Mouse (Mus musculus): ENCODE results near the gene Il1rl2.

The Il1rl2 gene

DNA sequence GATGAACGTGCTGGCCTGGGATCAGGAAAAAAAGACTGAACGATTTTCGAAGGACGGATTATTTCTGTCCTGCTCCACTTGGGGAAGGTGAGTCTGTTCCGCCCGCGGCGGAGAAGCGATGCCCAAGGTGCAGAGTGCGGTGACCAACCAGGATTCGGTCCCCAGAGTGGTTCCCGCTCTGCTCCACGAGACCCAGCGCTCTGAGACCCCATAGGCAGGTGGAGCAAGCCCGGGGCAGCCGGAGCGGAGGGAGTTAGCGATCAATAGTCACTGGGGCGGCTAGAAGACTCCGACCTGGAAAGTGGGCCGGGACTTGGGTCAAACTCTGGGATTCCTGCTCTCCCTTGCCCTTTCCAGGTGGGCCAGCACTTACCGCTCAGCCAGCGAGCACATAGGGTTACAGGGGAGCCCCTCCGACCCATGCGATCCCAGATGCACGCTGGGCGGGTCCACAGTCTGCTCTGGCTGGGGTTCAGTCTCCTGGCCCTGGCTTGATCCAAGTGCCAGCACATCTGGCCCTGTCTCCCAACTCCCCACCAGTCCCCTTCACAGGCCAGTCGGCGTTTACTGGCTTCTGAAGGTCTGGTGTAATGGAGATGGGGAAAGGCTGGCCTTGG lies 1.4 kb downstream of the Il1rl2 start:
- no peak for DNase-seq

DNA sequence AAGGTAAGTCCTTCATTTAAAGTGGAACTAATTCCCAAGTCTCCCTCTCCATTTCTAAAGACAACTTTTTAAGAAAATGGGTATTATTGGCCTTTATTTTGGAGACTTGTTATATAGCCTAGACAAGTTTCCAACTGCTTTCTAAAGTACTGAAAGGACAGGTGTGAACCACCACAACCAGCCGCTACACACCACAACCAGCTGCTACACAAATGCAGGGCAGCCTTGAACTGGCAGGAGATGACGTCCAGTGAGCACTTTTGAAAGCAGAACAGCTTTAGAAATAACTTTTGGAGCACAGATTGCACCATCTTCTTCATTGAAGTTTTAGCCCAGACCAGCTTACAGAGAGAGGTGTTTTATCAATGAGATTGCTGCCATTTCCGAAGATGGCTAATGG lies 3.2 kb downstream of the Il1rl2 start:
- no peak for DNase-seq

DNA sequence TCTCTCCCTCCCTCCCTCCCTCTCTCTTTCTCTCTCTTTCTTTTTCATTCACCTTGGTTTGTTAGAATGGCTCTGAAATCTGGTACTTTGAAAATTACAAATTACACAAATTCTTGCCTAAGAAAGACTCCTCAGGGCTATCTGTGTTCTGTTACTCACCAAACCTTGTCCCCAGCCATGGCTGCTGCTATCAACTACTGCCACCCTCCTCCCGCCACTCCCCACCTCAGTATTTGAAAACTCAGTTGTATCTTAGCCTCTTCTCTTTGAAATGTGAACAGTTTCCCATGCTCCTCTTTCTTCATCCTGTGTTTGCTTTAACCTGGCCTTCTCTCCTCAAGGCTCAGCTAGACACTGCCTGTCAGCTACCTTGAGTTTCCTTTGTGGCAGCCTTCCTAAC lies 5.1 kb downstream of the Il1rl2 start:
- no peak for DNase-seq

DNA sequence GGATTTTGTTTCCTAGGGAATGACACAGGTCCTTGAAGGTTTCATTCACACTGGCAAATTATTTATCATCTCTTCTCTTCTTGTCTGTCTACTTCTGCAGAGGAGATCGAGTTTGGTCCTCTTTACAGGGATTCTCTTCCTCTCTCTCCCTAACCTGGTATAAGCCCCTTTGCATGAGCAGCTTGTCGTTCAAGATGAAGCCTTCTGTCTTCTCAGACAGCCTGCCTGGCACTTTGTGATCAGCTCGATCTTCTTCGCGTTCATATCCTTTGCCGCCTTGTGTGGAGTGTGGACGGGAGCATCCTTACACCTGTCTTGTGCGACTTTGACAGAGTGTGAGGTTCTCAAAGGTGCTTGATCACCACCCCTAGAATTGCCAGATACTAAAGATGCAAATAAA lies 5.8 kb downstream of the Il1rl2 start:
- DNase-seq: no peak

DNA sequence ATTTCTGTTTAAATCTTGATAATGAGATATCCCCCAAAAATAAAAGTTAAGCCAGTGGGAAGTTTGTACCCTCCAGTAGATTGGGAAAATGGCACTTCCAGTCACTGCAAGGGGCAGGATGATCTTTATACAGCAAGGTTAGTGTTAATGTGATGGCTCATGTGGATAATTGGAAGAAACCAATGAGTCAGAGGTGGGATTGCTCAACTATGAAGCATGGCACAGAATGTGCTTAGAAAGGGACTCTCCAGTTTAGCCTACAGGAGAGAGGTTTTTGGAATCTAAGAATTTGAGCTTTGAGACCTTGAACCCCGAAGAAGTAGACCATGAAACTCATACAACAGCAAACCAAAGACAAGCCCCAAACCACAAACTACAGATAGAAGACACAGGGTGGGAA lies 14.9 kb downstream of the Il1rl2 start:
- no peak for DNase-seq

DNA sequence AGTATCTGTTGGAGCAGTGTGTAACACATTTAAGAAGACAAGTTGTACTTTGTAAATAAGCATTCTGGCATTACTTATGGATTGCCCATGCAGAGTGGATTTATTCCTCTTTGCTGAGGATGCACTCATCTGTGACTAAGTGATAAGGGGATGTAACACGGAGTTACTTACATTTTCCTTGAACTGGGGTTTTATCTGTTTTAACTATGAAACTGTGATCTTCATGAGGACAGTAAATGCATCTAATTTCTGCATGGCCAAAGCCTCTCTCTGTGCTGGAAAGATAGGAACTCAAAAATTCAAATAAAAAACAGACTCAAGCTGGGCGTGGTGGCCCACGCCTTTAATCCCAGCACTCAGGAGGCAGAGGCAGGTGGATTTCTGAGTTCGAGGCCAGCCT lies 15.7 kb downstream of the Il1rl2 start:
- DNase-seq: no peak

DNA sequence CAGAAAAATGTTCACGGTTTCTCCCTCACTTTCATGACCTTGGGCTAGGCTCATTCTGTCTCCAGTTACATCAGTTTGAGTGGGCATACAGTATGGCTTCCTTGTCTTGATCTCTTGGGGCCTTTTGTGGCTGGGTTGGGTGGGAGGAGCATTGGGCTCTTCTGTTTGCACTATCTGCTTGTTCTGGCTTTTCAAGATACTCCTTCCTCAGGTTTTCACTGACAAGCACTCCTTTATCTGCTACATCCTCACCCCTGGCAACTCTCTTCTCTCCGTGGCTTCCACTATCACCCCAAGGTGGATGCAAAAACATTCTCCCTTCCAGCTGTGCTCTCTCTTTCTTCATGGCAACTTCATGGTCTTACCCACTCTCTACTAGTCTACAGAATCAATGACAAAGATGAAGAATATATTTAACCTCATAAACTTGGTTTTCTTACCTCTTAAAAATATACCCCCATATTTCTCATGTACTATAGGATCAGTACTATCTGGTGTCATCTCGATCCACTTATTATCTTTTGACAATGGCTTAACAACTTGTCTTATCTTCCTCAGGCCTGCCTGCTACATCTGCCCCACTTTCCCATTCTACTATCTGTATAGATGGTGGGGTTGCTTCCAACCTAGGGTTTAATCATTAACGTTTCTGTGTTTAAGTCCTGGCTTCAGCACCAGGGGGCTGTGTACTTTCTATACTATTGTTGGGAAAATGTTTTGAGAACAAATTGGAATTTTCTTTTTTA lies 27.9 kb downstream of the Il1rl2 start:
- no peak for DNase-seq

DNA sequence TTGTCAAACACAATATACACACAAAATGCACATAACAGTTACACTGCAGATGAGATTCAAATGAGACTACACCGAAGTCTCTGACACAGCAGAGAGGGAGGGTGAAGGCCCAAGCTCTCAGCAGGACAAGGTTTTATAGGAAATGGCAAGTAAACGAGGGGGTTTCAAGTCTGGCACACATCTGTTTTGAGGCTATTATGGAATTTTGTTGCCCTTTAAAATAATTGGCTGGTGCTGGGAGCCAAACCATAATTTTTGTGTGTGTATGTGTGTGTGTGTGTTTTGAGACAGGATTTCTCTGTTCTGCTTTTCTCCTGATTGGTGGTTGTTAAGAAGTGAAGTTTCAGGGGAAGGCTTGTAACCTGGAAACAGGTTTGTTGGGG lies 28.5 kb downstream of the Il1rl2 start:
- no peak for DNase-seq

DNA sequence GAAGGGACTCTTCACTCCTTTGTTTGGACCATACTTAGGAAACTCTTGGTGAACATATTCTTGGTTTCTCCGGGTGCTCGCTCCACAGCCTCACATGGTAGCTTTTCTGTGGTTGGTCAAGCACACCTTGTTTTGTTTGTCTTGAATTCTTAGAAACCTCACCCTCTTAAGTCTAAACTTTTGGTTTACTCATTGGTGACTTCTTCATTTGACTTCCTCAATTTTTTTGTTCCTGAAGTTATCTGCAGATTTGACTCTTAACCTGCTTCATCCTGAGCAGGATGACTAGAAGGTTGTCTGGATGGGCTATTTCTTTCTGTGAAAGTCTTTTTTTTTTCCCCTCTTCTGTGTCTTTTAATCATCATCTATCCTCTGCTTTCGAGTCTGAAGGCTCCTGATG lies 30.3 kb downstream of the Il1rl2 start:
- no peak for DNase-seq

DNA sequence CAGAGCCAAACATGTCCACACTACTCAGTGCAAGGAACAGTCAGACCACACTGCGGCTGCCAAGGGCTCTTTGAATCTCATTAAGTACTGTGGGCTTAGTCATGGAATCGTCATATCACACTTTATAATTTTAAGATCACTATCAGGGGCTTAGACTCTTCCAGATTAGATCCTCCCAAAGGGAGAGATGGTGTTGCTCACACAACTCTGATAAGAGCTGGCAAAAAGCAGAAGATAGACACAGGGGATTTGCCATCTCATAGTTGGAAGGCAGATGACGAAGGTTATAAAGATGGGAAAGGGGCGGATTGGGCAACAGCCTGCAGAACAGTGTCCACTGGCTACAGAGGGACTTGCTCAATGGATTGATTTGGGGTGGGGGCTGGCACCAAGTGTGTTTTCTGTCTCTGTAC lies 31.0 kb downstream of the Il1rl2 start:
- DNase-seq: peak; percentile 20

DNA sequence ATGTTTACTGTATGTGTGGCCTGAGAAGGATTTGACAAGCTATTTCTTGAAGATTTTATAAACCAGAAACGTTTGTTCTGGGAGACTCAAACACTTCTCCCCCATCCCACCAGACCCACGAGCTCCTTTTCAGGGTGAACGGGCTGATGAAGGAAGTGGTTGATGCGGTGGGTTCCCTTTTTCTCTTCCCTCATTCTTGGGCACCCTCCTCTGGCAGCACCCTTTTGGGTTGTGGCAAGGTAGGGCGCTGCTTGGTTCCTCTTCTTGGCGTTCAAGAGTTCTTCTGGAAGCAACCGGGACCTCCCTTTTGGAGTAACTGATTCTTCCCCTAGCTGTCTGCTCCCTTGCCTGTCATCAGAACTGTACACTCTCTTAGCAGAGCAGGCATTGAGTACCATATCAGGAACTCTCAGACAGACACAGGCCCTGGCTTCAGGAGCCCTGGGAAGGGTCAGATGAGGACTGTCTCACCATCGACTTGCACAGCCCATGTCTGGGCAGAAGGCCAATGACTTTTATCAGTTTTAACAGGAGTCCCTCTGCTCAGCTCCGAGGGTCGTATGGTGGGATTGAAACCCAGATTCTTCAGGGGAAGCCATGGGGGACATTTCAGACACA lies 31.6 kb downstream of the Il1rl2 start:
- DNase-seq: peak; percentile 34

DNA sequence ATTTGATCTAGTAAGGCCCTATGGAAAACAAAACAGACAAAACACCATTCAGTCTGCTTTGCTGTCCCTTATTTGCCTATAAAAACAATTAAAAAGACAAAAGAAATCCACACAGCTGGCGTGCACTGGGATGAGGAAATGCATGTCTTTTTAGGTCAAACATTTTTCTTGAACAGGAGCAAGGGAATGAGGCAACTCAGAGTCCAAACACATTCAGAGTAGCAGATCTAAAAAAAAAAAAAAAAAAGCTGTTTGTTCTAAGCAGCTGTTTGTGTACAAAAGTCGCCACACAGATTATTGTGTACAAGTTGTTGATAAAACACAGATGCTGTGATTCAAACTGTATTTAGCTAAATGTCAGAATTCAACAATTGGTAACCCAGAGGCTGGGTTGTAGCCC lies 33.5 kb downstream of the Il1rl2 start:
- no peak for DNase-seq

DNA sequence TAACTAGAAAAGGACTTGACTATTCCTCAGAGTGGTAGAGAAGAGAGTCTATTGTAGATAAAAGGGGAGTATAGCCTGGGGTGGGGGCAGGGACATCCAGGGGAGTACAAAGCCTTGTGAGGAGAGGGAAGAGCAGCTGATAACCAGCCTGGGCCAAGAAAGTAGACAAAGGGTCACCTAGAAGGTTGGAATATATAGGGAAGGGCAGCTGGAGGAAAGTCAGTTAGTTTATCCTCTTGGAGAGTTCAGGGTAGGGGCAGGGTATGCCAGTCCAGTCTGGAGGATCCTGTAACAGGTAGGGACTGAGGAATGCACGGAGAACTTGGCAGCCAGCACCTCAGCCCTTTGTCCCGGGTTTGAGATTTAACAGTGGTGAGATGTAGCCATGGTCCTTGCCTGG lies 33.9 kb downstream of the Il1rl2 start:
- no peak for DNase-seq

DNA sequence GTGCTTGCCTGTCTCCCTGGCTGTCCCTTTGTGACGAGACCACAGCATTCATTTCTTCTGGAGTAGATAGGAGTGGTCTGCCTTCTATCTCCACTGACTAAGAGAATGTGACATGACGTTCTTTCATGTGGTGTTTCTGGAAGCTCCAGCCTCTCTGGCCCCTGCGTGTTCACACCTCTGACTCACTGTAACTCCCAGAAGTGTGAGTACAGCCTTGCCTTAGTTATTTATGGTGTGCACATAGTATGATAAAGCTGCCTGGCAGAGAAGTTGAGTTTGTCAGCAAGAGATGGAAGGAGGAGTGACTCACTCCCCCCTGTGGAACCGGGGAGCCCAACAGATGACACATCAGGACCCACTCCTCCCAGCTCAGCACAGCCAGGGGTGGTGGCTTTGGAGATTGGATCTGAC lies 34.4 kb downstream of the Il1rl2 start:
- DNase-seq: no peak

DNA sequence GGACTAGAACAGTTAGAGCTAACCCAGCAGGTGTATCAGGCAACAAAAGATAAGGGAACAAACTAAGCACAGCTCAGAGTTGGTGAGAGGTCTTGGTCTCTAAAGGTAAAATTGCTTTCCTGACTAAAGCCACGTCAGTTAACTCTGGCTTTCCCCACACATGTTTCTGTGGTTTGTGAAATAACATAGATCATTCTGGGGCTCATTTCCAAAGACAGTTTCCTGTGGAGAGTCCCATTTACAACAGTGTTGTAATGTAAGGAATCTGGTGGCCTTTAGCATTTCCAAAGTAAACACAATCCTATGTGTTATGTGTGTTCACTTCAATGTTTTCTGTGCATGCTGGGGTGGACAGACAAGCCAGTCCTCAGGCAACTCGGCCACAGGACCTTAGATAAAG lies 35.3 kb downstream of the Il1rl2 start:
- no peak for DNase-seq

DNA sequence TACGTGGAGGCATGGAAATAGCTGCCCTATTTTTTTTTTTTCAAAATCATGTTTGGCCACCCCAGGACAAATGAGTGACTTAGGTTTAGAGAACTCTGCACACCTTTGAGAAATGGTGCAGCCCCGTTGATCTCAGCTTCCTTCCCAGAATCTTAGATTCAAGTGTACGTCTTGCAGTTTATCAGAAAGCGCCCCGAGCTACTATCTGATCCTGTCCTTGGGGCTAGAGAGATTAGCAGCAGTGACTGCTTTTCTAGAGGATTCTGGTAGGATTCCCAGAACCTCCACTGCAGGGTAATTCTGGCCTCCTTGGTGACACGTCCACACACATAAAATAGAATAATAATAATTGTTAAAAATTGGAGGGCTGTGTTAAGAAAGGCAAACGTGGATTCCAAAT lies 36.6 kb downstream of the Il1rl2 start:
- DNase-seq: no peak

DNA sequence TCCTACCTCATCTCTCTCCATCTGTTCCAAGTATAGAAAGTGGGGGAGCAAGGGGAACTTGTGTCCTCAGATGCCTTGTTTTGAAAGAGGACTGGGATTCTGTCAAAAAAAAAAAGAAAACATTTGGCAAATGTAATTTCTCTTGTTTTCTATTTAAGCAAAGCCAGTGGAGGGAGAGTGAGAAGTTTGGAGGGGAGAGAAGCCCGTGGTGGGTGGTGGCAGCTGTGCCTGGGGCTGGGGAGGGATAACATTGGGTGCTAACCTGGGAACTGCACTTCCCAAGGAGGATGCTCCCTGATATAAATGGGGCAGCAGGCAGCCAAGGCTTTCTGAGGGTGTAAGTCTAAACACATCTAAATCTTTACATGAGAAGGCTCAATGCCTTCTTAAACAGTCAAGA lies 37.2 kb downstream of the Il1rl2 start:
- no peak for DNase-seq

DNA sequence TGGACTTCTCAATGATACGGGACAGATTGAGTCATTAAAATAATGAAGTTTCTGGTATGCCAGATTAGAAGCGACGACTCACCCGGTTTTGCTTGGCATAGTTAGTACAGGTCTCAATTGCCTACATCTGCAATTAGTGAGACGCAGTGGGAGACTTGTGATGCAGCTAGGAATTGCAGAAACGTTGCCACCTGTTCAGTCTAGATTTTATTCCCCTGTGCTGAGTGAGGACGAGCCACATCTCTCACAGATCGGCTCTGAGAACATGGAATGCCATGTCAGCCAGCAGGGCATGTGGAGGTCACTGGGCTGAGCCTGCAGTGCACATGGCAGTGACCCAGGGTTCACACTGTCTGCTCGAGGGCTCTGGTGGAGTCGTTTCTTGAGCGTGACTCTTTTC lies 38.4 kb downstream of the Il1rl2 start:
- no peak for DNase-seq

DNA sequence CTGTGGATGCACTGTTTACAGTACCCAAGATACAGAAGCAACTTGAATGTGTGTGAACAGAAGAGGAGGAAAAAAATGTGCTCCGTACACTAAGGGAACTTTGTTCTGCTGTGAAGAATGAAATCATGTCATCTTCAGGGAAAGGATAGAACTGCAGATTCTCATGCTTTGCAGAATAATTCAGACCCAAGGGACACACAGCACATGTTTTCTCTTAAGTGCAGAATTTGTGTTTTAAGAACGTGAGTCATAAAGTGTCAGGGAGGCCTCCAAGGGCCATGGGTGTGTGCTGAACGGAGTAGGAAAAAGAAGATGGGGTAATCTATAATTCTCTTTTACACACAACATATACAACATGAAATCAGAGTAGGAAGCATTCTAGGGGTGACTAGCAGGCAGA lies 48.5 kb downstream of the Il1rl2 start:
- DNase-seq: no peak

DNA sequence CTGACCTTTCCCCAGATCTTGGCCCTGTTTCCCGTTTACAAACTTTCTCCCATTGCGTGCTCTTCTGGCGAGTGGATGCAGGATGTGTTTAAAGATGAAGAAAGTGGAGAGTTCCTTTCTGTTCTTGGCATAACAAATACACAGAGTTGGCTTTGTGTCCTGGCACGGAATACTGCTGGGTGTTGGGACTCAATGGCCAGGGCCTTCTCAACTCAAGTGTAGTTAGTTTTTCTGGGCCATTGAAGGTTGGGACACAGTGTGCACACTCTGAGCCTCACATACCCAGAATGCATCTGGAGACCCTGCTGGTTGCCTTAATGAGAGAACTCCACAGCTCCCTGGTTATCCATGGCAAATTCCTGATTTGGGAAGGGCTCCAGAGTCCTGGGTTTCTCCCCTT lies 50.7 kb downstream of the Il1rl2 start:
- peak; percentile 67 for DNase-seq

DNA sequence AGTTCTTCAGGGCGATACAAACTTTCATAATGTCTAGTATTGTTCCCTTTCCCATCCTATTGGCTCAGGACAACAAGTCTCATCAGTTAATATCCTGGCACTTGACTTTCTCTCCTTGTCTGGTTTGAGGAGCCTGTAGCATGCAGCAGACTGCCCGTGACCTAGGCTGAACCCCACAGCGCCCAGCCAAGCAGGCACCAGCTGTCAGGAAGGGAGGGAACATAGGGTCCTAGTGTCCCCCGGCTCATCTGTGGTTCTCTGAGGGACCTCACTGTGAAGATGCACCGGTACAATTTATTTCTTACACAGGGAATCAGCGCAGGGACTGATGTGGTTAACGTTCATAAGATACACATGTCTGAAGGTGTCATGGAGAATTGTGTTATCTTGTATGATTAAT lies 52.3 kb downstream of the Il1rl2 start:
- no peak for DNase-seq

DNA sequence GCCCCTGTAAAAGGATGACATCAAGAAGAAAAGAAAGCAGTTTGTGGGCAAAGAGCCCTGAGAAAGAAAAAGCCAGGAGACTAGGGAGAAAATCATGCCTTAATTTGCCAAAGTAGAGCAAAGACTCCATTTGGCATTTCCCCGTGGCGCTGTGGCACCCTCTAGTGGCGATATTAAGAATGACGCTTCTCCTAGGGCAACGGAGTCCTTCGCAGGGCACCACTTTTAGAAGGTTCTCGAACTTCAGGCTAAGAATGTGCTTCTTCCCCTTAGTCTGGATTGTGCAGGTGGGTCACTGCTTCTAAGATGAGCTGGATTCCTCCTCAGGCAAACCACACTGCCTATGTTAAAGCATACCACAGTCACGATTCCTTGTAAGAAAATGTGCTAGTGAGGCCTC lies 54.4 kb downstream of the Il1rl2 start:
- DNase-seq: peak; percentile 80

DNA sequence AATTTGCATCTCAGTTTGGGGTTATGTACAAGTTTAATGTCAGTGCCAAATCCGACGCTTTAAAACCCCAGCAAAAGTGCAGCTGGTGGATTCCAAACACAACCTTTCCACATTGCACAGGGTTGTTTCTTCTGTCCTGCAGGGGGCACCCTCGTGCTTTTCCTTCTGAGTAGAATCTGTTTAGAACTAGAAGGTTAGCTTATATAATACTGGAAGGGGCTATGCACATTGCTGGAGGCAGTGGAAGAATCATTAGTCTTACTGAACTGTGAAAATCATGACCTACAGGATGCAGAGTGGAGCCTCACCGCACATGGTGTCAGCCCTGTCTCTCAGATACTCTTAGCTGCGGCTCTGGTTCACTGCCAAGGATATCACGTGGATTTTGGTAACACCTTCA lies 55.7 kb downstream of the Il1rl2 start:
- DNase-seq: peak; percentile 84

DNA sequence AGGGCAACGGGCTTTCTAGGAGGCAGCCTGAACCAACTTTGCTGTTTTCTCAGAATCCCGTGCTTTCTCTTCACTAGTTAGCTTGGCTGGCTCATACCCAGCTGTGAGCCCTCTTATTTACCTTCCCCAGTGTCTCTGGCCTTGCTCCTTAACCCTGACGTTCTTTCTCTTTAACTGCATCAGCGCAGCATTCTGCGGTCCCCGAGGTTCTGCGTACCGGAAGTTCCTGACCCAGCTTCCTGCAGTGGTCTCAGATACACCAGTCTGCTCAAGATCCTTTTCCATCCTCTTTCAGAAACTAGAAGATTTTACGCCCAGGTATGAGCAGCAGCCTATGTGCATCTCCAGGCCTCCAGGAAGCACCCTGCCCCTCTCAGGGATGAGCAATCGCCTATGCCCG lies 56.6 kb downstream of the Il1rl2 start:
- no peak for DNase-seq

DNA sequence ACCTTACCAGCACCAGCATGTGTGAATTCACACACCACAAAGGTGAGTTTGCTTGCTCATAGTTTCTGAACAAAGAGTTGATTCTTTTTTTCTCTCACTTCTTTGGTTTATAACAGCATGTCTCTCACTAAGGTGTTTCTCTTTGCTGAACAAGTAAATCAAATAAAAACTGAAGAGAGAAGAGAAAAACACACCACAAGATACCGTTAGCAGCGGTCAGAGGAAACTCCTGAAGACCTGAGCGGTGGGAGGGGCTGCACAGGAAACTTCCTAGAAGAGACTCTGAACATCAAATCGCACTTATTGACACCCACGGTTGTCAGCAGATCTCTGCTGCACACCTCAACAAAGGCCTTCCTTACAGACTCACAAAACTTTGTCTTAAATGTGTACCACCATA lies 58.4 kb downstream of the Il1rl2 start:
- no peak for DNase-seq
